Mouse (Mus musculus): ENCODE measurements at regions not wholly inside any gene's neighbourhood (a gene's known extent, or its start where the extent isn't known, plus 50 kb on each side); places are given as distances from the start of the nearest gene placed in this dataset.
"Not testable (repeated sequence)": the region's sequence is repeated elsewhere in the genome, so short reads cannot be mapped to it uniquely, and the experiment has no call there.

GRCm38 (mm10) chr17:27318969-27319695 is 114.9 kb upstream of the Lemd2 start:
- peak; percentile 2 for DNase-seq (ENCODE audit: low spot score)

GRCm38 (mm10) chr17:27317576-27318277 is 113.5 kb upstream of the Lemd2 start:
- DNase-seq (ENCODE audit: low spot score): peak; percentile 72

- no peak for DNase-seq (ENCODE audit: low spot score)
Measured at GRCm38 (mm10) chr17:27316711-27317575, 112.7 kb upstream of the Lemd2 start.

- DNase-seq (ENCODE audit: low spot score): no peak
Measured at GRCm38 (mm10) chr17:27315947-27316628, 111.8 kb upstream of the Lemd2 start.

GRCm38 (mm10) chr17:27315428-27315827 is 111.2 kb upstream of the Lemd2 start:
- DNase-seq (ENCODE audit: low spot score): no peak

- no peak for DNase-seq (ENCODE audit: low spot score)
Measured at GRCm38 (mm10) chr17:27314821-27315392, 110.6 kb upstream of the Lemd2 start.

- DNase-seq (ENCODE audit: low spot score): no peak
Measured at GRCm38 (mm10) chr17:27308933-27309332, 104.7 kb upstream of the Lemd2 start.

- DNase-seq (ENCODE audit: low spot score): no peak
Measured at GRCm38 (mm10) chr17:27304842-27305241, 100.6 kb upstream of the Lemd2 start.

GRCm38 (mm10) chr17:27303633-27304479 is 99.6 kb upstream of the Lemd2 start:
- DNase-seq (ENCODE audit: low spot score): no peak

GRCm38 (mm10) chr17:27303061-27303460 is 98.8 kb upstream of the Lemd2 start:
- DNase-seq (ENCODE audit: low spot score): no peak

- no peak for DNase-seq (ENCODE audit: low spot score)
Measured at GRCm38 (mm10) chr17:27301376-27301775, 97.1 kb upstream of the Lemd2 start.

- no peak for DNase-seq (ENCODE audit: low spot score)
Measured at GRCm38 (mm10) chr17:27299297-27299696, 95.0 kb upstream of the Lemd2 start.

GRCm38 (mm10) chr17:27298351-27298750 is 94.1 kb upstream of the Lemd2 start:
- DNase-seq (ENCODE audit: low spot score): no peak

GRCm38 (mm10) chr17:27296156-27296555 is 91.9 kb upstream of the Lemd2 start:
- no peak for DNase-seq (ENCODE audit: low spot score)

- no peak for DNase-seq (ENCODE audit: low spot score)
Measured at GRCm38 (mm10) chr17:27294208-27294604, 89.9 kb upstream of the Lemd2 start.

- no peak for DNase-seq (ENCODE audit: low spot score)
Measured at GRCm38 (mm10) chr17:27293586-27294207, 89.4 kb upstream of the Lemd2 start.

GRCm38 (mm10) chr17:27291673-27292072 is 87.4 kb upstream of the Lemd2 start:
- no peak for DNase-seq (ENCODE audit: low spot score)

- DNase-seq (ENCODE audit: low spot score): no peak
Measured at GRCm38 (mm10) chr17:27291176-27291575, 86.9 kb upstream of the Lemd2 start.

GRCm38 (mm10) chr17:27290311-27290710 is 86.0 kb upstream of the Lemd2 start:
- DNase-seq (ENCODE audit: low spot score): no peak

- DNase-seq (ENCODE audit: low spot score): not testable (repeated sequence)
Measured at GRCm38 (mm10) chr17:27289804-27290203, 85.5 kb upstream of the Lemd2 start.
